Mouse (Mus musculus) bone marrow, adult 2 months (tissue): ENCODE data around the gene Lamtor4.

Experiments used
- CTCF ChIP-seq: fragments of 200-500 bp; IDR thresholded peaks from 2 replicates; pipeline ENCODE4 v1.5.1; 2011; ENCODE audit warnings: low read length, control low read depth; ENCODE audit not compliant: control insufficient read depth, insufficient read depth
- POLR2A ChIP-seq: fragments of 200-500 bp; IDR thresholded peaks from 2 replicates; pipeline ENCODE4 v1.6.1; 2011; ENCODE audit warnings: low read depth, mild to moderate bottlenecking, control low read depth, low read length, borderline replicate concordance; ENCODE audit not compliant: control insufficient read depth

- TF ChIP-seq POLR2A (no peak), CTCF (no peak)
Observed at GRCm38 (mm10) chr5:138207873-138208272, 47.4 kb upstream of the Lamtor4 start.
